Mouse (Mus musculus): ENCODE results near the gene Nenf. TPM values are rescaled to one million over a fixed set of nuclear protein-coding genes. Genes with fewer than 3 reads are reported as not detected.

The Nenf gene
- total RNA-seq, 2 experiments from 2014 or later, result 35.5 to 62.2 TPM

DNA sequence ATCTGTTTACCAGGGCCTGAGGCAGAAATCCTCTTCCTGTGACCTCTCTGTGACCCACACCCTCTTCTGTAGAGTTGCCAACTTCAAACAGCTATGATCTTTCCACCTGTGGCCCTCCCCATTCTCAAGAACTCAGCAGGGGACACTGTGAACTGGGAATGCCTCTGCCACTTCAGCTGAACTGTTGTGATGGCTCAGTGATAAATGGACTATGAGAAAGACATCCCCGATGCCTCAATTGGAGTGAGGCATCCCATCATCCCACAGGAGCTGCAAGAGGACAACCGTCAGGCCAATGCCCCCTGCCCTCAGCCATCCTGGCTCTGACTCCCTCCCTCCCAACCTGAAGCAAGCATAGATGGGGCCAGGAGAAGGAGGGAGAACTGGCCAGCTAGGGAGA, 60.0 kb downstream of the Nenf start:
- ATAC-seq (replicated peaks; ENCODE audit: low FRiP score, low TSS enrichment, poor library complexity, severe bottlenecking), result no peak

DNA sequence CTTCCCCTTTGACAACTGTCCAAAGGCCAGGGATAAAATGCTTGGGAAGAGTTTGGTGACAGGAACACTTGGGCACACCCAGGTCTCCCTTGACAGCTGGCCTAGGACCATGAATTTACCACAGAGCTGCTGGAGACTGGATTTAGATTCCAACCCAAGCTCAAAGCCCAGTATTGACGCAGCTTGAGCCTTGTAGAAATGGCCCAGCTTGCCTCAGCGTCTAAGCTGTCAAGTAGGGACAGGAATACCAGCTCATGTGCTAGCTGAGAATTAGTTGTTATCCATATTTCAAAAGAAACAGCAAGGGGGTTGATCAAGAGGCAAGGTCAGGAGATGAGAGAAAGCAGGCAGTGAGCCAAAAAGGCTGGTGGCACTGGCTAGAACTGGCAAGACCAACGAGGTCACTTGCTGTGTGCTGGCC, 60.6 kb downstream of the Nenf start:
- no peak for ATAC-seq (replicated peaks; ENCODE audit: low FRiP score, low TSS enrichment, poor library complexity, severe bottlenecking)

Other genes with a start within 250 kb of the Nenf start
- not detected in 2 replicates for gene Batf3, start 220.3 kb downstream of the Nenf start, total RNA-seq (2014; fragmentation: Nextera tagmentation)
- gene Batf3, start 220.3 kb downstream of the Nenf start, total RNA-seq (2017), result 0.34 TPM in 1 of 2 replicates, not detected in the other
- gene Fam71a, start 153.4 kb downstream of the Nenf start, total RNA-seq (2014; fragmentation: Nextera tagmentation), result not detected in 2 replicates
- gene Fam71a, start 153.4 kb downstream of the Nenf start, total RNA-seq (2017), result 0.11 and 0.42 TPM in 2 replicates
- not detected in 2 replicates for gene Atf3, start 100.2 kb downstream of the Nenf start, total RNA-seq (2014; fragmentation: Nextera tagmentation)
- gene Atf3, start 100.2 kb downstream of the Nenf start, total RNA-seq (2017), result 16.7 and 18.5 TPM in 2 replicates
- gene Tmem206, start 7.7 kb upstream of the Nenf start, total RNA-seq (2014; fragmentation: Nextera tagmentation), result 13.5 TPM in 2 replicates
- gene Tmem206, start 7.7 kb upstream of the Nenf start, total RNA-seq (2017), result 9.8 and 15.5 TPM in 2 replicates
- gene Ppp2r5a, start 85.1 kb upstream of the Nenf start, total RNA-seq (2014; fragmentation: Nextera tagmentation), result 55.0 and 74.1 TPM in 2 replicates
- 61.8 and 97.2 TPM in 2 replicates for gene Ppp2r5a, start 85.1 kb upstream of the Nenf start, total RNA-seq (2017)